Mouse (Mus musculus) spleen, adult 12 weeks (tissue): ENCODE data around the gene Akr1b10.
"Not testable (repeated sequence)": the region's sequence is repeated elsewhere in the genome, so short reads cannot be mapped to it uniquely, and the experiment has no call there.

ENCODE experiments used
- DNase-seq: peaks from one replicate; pipeline ENCODE4 v3.0.0; 2022; ENCODE audit warnings: low spot score

Gene Akr1b10

DNA sequence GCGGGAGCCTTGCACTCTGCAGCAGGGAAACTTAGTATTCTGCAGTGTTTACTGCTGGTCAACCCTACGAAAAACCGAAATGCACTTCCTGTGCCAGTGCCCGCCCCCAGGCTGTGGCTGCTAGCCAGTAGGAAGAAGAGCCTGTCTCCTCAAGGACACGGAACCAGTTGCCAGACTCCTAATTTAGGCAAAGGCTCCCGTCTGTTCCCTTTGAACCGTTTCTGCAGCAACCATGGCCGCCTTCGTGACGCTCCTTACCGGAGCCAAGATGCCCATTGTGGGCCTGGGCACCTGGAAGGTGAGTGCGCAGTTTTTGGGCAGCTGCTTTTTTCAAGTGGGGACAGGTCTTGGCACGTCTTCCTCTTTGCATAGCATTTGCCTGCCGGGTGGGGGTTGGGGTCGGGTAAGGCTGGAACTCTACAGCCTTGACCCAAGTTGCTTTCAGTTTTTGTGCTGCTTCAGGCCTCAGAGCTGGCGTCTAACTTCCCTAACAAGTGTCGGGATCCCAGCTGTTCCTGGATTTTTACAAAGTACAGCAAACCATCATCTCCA is at the start of gene Akr1b10:
Akr1b10 (plus strand) TSS at position 109 of the 552 bp plus-strand sequence.
- DNase-seq = peak; percentile 23

DNA sequence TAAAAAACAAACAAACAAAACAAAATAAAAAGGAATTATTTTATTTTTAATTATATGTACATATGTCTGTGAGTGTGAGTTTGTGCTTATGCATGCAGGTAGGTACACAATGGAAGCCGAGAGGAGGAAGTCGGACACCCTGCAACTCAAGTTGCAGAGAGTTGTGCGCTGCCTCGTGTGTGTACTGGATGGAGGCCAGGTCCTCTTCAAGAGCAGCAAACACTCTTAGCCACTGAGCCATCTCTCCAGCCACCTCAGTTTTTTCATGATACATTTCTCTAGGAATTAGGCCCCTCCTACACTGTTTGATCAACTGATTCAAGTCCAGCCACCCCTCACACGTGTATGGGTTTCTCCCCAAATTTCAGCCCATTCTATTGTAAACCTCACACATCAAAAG is 49.3 kb upstream of the Akr1b10 start:
- DNase-seq = no peak

DNA sequence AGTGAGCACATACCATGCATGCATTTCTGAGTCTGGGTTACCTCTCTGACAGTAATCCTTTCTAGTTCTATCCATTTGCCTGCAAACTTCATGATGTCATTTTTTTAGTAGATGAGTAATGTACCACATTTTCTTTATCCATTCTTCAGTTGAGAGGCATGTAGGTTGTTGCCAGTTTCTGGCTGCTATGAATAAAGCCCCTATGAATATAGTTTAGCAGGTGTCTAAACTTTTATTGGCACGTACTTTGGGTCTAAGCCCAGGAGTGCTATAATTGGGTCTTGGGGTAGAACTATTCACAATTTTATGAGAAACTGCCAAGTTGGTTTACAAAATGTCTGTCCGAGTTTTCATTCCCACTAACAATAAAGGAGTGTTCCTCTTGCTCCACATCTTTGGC is 46.2 kb upstream of the Akr1b10 start:
- DNase-seq = no peak

DNA sequence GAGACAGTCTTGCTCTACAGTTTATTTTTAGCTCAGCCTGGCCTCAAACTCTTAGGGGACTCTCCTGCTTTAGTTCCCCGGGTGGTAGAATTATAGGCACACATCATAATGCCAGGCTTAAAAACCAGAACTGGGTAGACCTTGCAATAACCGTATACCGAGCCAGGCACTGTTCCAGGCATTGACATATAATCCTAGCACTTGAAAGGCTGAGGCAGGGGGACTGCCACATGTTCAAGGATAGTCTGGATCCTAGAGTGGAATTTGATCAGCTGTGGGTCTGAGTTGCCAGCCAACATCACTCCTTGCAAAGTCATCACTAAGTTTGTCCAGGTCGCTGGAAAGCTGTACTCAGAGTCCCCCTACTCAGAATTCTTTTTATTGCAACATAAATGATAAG is 42.0 kb upstream of the Akr1b10 start:
- DNase-seq = no peak

DNA sequence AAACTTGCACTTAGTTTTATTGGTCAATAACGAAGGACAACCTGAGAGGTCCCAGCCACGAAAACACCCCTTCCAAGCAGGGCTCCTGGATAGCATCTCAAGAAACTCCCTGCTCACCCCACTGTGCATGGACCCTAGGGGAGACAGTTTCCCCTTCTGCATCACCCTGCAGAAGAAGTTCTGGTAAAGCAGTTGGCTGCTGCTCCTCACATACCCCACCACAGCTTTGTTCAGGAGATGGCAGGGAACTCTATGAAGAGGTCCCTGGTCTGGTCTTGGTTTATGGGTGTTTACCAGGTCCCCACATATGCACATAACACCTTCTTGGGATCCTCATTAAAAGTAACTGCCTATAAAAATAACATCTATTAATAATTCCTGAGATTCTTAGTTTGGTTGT is 41.5 kb upstream of the Akr1b10 start:
- no peak for DNase-seq

DNA sequence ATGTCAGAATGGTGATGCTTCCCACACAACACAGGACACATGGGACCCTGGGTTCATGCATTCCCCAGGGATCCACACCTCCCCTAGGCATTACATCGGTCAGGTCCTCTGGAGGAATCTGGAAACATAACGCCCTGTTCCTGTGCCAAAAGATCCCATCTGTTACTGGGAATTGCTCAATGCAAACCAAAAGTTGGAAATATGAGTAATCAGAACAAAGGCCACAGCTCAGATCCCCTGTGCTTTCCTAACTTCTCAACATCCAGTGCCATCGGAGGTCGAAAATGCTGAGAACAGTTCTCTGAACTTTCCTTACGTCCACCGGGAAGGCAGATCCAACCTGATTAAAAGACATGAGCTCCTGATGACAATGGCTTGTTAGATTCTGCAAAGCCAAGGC is 40.6 kb upstream of the Akr1b10 start:
- no peak for DNase-seq

DNA sequence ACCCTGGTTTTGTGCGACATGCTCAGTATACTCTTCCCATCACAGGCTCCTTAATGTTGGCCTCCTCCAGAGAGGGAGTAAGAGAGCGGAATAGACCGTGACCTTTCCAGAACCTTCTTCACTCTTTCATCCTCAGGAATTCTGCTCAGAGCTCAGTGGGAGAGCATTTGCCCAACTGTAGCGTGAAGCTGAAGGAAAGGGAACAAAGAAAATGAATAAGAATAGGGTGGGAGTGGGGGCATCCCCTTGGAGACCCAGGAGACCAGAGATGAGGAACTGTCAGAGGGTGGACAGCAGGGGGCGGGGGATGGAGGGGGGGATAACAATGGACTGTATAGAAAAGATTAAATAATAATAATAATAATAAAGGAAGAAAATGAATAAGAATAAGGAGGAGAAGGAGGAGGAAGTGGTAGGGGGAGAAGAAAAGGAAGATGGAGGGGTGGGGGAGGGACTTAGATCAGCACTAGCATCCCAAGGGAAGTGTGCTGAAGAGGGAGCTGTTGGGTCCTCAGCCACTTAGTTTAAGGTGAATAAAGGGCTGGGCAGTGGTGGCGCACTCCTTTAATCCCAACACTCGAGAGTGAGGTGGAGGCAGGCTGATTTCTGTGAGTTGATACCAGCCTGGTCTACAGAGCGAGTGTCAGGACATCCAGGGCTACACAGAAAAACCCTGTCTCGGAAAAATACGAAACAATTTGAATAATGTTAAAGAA is 39.7 kb upstream of the Akr1b10 start:
- no peak for DNase-seq

DNA sequence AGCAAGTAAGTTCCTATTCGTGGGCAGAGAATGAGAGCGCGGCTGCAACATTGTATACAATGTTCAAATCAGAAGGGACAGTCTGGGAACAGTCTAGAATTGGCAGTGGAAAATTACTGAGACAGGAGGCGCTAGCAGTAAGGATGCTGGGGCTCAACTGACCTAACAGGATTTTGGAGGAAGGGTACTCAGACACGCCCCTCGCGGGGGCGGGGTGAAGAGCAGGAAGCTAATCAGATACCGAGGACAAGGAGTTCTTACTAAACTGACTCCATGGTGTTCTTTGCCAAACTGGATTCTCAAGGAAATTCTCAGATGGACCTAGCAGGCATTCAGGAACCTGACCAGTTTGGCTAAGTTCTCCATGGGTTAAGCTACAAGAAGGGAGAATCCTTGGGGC is 39.1 kb upstream of the Akr1b10 start:
- no peak for DNase-seq

DNA sequence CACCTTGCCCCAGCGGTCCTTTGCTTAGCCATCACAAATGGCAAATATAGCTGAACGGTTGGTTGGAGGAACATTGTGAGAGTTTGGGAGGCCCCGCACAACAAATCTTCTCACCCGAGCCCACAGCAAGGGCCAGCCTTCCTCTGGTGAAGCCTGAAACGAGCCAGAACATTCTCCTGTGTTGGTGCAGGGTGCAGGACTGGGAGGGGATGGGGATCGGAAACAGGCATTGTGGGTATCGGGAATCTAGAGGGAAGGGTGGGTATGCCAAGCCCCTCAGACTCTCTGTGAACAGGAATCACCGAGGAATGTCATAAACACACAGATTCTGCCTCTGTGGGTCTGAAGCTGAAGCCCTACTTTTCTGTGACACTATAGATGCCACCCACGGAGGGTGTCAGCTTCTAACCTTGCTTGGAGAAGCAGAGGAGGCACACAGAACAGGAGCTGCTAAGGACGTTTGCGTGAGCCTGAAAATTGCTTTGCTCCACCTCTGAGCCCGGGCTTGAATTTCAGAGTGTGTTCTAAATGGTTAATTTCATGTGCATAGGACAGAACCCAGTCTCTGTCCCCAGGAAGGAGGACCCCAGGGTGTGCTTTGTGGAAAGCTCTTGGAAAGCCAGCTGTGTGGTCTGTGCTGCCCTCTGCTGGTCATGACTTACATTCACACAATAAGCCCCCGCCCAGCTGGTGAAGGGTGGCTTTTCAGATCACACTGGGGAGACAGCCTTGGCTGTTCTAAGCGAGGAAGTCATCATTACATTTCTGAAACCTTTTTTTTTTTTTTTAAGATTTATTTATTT is 37.7 kb upstream of the Akr1b10 start:
- DNase-seq = peak; percentile 14

DNA sequence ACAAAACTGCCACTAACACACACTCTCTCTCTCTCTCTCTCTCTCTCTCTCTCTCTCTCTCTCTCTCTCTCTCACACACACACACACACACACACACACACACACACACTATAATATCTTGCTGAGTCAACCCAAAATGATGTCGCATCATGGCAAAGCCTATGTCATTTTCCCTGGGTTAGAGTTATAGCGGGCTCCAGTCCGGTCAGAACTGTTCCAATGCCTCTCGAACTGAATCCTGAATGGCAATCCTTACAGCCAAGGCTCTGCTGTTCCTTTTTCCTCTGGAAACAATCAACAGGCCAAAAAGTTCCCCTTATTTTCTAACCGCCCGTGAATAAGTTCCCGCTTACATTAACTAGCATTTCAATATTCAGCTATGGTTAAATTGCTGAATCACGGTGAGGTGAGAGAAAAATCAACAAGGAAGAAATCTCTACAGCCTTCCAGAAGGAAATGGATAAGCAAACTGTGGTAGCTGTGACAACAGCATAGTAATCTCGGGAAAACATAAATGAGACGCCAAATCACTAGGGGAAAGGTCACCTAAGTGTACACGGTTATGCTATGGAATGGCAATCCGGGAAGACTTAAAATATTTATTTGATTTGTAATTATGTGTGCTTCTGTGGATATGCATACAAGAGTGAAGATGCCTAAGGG is 33.9 kb upstream of the Akr1b10 start:
- DNase-seq = no peak

DNA sequence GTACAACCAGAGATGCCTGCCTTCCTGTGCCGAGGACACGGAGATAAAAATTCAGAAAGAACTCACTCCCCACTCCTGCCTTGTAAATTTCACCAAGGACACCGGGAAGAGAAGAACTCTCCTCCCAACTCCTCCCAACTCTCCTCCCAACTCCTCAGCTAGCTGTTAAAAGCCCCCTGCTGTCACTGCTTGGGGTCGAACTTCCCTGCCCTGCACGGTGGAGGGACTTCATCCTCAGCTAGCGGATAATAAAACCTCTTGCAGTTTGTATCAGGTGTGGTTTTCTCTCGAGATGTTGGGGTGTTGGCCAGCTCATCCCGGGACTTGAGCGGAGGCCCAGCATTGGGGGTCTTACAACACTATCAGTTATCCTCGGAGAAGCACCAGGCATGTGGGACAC is 32.5 kb upstream of the Akr1b10 start:
- DNase-seq = not testable (repeated sequence)

DNA sequence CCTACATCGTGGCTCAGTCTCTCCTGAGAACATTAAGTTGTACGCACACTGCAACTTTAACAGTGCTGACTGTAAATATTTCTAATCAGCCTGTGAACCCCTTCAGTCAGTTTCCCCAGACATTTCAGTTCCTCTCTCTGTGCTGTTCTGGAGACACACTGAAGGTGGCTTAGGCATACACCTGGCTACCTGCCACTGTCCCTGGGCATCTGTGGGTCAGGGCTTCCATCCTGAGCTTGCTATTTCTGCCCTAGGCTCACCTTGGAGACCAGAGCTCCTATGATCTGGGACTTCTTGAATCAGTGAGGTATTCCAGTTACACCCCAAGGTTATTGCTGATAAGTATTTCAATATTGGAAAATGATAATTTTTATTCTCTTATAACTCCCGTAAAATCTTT is 31.6 kb upstream of the Akr1b10 start:
- no peak for DNase-seq

DNA sequence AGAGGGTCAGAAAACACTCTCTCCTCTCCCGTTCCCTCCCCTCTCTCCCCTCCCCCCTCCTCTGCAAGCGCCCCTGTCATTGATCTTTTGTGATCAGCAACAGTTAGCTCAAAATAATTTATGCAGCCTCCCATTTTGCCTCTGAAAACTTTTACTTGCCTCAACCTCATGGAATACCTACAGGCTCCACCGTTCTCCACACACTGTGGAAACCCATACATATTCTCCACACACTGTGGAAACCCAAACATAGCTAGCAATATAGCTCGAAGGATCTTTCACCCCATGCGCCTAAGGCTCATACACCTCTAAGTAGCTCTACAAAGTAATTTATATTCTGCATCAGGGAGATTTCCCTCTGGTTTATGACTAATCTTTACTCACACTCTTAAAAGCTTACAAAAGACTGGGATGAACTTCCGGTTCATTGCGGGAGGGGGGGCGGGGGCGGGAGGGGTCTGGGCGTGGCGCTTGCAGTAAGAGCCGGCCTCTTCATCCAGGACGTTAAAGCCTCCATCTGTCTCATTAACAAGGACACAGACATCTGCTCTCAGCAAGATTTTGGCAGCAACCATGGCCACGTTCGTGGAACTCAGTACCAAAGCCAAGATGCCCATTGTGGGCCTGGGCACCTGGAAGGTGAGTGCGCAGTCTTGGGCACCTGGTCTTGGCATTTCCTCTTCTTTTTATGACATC is 30.2 kb upstream of the Akr1b10 start, which contains the start of gene Akr1b8:
Akr1b8 (plus strand) TSS at position 462 of the 696 bp plus-strand sequence.
- no peak for DNase-seq

DNA sequence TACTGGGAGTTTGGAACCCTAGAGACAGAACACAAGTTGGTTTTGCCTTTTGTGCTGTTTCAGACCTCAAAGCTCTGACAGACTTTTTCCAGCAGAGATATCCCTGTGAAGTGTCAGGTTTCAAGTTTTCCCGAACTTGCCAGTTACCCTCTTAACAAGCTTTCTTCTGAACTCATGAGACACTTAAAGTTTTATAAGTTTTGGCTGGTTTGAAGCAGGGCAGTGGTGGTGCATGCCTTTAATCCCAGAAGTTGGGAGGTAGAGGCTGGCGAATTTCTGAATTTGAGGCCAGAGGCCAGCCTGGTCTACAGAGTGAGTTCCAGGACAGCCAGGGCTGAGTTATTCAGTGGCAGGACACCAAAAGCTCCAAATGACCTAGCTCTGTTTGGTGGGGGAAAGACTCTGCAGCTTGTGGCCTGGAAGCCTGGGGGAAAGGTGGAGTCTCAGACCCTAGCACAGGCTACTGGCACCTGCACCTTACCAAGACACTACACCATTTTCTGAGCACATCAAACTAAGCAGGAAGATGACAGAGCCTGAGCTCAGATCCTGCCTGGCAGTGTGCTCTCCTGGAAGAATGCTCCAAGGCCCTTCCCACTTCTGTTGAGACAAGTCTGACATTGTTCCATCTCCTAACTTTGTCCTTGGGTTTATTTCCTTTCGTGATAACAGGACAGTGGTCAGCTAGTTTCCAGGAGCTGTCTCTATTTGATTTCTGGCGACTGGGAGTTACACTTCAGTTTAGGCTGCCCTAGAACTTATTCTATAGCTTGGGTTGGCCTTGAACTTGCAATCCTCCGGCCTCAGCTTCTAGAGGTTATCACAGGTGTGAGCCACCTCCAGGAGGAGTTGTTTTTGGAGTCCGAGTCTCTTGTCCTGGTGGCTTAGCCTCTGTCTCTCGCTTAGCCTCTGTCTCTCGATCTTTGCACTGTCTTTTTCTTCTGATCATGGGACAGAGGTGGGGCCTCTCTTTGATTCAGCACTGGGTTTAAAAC is 29.4 kb upstream of the Akr1b10 start:
- DNase-seq = no peak

DNA sequence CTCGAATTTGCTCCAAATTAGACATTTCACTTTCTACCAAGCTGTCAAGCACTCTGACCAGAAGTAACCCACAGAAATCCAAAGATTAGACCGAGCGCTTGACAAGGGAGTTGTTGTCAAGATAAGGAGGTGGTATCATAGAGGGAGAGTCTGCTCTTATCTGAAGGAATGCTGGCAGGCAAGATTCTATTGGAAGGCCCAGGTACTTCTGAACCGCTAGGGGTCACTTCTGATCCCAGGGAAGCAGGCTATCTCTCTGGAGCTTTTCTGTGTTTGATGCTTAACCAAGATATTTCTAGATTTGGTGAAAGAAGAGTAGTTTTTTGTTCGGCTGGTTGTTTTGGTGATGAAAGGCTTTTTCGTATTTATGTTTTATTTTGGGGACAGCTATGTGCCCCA is 28.7 kb upstream of the Akr1b10 start:
- no peak for DNase-seq

DNA sequence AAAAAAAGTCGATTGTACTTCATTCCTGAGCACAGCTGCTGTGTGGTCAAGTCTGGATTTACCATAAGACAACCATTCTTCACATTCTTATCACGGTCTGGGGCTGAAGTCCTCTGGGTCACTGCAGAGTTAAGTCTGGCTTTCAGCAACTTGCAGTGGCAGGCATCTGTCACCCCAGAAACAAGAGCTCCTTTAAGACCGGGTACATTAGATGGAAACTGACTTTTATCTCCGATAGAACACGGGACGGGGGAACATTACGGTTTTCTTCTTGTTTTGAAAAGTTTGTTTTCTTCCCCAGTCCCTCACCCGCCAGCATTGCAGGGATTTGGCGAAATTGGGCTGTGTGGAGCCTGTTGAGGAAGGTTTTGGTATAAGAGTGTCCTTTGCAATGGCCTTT is 28.2 kb upstream of the Akr1b10 start:
- DNase-seq = no peak

DNA sequence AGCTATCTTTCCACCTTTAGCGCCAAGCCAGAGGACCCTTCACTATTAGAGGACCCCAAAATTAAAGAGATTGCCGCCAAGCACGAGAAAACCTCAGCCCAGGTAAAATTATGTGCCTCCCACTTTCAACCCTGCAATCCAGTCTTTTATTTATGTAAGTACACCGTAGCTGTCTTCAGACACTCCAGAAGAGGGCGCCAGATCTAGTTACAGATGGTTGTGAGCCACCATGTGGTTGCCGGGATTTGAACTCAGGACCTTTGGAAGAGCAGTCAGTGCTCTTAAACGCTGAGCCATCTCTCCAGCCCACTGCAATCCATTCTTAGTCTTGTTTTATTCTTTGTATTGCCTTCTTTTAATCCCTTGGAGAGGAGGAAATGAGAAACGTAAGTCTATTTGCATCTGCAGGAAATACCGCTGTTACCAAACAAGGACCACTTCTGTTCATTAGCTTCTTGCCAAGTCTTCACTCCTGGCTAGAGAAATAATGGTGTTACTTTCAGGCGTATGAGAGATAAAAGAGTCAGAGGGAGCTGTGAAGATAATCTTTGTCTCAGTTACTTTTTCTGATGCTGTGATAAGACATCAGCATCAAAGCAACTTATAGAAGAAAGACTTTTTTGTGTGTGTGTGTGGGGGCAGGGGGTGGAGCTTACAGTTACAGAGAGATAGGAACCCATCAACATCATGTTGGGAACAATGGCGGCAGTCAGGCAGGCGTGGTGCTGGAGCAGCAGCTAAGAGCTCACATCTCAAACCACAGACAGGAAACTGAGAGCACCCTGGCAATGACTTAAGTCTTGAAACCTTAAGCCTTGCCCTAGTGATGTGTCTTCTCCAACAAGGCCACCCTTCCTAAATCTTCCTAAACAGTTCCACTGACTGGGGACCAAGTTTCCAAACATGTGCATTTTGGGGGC is 19.5 kb upstream of the Akr1b10 start:
- no peak for DNase-seq

DNA sequence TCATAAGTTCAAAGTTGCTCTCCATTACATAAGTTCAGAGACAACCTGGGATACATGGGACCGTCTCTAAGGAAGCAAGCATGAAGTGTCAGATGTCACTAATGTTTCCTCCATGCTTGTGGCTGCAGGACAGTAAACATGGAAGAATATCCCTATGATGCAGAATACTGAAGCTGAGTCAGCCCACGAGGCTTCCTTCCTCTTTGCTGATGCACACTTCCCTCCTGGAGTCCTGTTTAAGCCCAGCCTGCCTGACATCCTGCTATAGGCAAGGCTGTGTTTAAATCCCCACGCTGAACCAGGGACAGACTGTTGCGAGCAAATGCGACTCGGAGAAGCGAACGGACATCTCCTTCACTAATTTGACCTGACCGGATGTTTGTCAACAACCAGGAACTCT is 16.0 kb upstream of the Akr1b10 start:
- no peak for DNase-seq

DNA sequence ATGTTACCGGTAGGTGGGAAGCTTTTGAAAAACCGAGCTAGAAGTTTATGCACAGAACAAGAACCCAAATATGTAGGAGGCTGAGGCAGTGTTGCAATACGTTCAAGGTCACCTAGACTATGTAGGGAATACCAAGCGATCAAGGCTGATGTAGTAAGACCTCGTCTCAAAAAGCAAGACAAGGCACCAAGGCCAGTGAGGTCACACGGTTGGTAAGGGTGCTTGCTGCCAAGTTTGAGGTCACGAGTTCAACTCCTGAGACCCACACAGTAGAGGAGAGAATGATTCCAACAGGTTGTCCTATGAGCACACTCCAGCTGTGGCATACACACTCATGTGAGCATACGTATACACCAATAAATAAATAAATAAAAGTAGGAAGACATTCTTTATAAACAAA is 13.9 kb upstream of the Akr1b10 start:
- DNase-seq = no peak
